Mouse (Mus musculus) G1E (cell line): ENCODE data around the gene Pced1a.

Experiments used
- CTCF ChIP-seq: IDR thresholded peaks from 2 replicates; pipeline ENCODE4 v1.5.1; 2012; ENCODE audit warnings: low read depth, low read length, inconsistent platforms, mixed read lengths
- GATA1 ChIP-seq: IDR thresholded peaks from 2 replicates; pipeline ENCODE4 v1.6.1; 2012; ENCODE audit warnings: borderline replicate concordance, low read length, inconsistent platforms, mixed read lengths
- GATA2 ChIP-seq: IDR thresholded peaks from 2 replicates; pipeline ENCODE4 v1.6.1; 2012; ENCODE audit warnings: low read depth, low read length, inconsistent platforms, borderline replicate concordance
- POLR2AphosphoS5 ChIP-seq: IDR thresholded peaks from 2 replicates; pipeline ENCODE4 v1.6.1; 2012; ENCODE audit warnings: low read depth, low read length, inconsistent platforms; ENCODE audit not compliant: insufficient replicate concordance
- TAL1 ChIP-seq: conservative IDR thresholded peaks from 2 replicates; pipeline ENCODE4 v1.6.1; 2012; ENCODE audit warnings: low read depth, low read length, inconsistent platforms, mixed read lengths

GRCm38 (mm10) chr2:130430484-130430883, 6.0 kb upstream of the Pced1a start:
- TF ChIP-seq POLR2AphosphoS5 (no peak), CTCF (no peak), GATA1 (no peak), TAL1 (no peak), GATA2 (no peak)
